Mouse (Mus musculus) gastrocnemius, postnatal 14 days (tissue): Measurements from ENCODE around the gene Nmral1. TPM values are rescaled to one million over a fixed set of nuclear protein-coding genes. Genes with fewer than 3 reads are reported as not detected.
"Not testable (repeated sequence)": the region's sequence is repeated elsewhere in the genome, so short reads cannot be mapped to it uniquely, and the experiment has no call there.

Source experiments
- DNase-seq: peaks from one replicate; pipeline ENCODE4 v3.0.0; 2021; ENCODE audit warnings: mixed read lengths
- intact Hi-C: fragments of 180-260 bp; cut with DNase I; formaldehyde crosslinking; loops from one replicate; pipeline ENCODE4 v1.15.1; 2025; ENCODE audit warnings: low total_unique reads
- long read RNA-seq, 2 experiments: library from polyadenylated mRNA; stranded (forward); transcript quantifications; one replicate each; pipeline ENCODE4 v2.0.0; 2021
- total RNA-seq, 2 experiments: library from RNA; stranded (reverse); gene quantifications; 2 replicates each; pipeline ENCODE4 v1.2.3; 2021

Gene Nmral1
- total RNA-seq = 1 to 10 TPM; 4.5 to 5.2 TPM
- long read RNA-seq, experiment 1, partial matches to known transcripts = 0 of 2 reads
- long read RNA-seq, experiment 1, other reads (novel, unspliced or antisense) = 0 of 2 reads
- long read RNA-seq, experiment 2, partial matches to known transcripts = 0 of 2 reads
- long read RNA-seq, experiment 2, other reads (novel, unspliced or antisense) = 1 of 2 reads

DNA sequence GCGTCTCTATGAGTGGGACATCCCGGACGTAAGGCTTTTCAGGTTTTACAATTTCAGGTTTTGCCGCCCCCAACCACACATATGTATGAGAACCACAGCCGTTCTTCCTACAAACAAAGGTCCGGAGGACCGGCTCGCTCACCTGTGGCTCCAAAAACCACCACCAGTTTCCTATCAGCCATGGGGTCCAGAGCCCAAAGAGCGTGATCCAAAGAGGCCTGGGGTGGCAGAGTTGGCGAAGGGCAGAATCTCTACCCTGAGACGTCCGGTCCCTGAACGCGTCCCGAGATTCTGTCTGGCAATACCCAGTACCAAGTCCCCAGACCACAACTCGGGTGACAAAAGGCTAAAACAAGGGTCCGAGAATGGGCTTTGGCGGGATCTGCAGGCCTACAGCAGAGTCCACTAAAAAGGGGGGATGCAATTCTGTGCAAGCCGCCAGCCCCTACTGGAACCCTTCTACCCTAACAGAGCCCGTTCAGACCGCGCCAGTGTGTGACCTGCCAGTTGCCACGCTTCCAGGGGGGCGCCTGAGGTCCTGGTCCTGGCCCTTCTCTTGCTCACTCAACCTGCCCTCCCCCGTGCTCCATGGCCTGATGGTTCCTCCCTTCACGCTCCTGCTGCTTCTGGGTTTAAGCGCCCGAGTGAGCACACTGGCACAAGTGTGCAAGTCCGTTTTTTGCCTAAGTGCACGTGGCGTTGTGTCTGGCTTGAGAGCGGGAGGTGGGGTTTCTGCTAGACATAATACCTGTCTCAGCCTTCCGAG is at the start of gene Nmral1:
TSS of gene Nmral1 (minus strand) at position 604 of the 766 bp plus-strand sequence.
- DNase-seq = peak; percentile 53

DNA sequence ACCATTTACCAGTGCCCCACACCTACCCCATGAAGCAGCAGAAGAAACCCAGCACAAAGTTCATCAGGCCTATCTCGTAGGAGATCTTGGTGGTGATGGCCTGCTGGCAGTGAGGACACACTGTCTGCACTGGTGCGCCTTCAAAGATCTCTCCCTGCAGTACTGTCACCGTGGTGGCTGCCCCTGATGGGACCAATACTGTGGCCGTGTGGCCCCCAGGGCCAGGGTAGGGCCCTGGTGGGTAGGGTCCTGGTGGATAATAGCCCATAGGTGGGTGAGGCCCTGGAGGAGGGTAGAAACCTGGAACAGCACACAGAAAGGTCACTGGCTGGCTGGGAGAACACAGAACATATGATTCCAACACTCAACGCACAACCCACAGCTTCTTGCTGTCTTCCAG is 49.6 kb upstream of the Nmral1 start:
- no peak for DNase-seq
- intact Hi-C loops = loop anchor here (10.0 kb wide), 1 partner anchor 96 kb away; no protein-coding TSS in a partner anchor

More for the DNA sequence above, at the start of gene Nmral1:
- intact Hi-C loops = no loop called here

DNA sequence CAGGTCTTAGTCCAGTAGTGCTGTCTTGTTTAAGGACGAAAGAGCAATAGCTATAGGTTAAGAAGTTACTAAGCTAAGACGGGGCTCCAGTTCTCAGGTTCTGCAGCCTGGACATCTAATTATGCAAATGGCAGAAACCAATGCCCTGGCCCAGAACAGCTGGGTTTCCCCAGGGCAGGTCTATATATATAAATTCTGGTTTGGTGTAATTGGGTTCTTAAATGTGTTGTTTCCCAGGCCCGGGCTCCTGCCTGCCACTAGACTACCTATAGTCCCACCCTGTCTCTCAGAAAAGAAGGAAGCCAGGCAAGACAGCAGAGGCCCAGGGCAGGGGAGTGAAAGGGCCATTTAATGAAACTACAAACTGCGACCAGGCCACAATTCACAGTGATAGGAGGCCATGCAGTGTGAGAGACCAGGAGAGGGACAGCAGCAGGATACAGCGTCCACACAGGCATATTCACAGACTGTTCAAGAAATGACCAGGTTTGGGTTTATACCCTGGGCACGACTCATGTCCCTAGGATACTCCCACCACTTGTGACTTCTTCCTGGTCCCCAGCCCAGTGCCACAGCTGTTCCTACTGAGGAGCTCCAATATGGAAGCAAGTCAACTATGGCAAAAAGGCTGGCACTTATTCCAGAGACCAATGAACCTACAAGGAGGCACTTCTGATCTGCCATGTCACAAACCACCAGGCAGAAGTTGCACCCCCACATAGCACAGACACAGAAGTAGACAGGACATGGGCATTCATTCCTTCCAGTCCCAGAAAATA is 48.0 kb upstream of the Nmral1 start:
- intact Hi-C loops = loop anchor here (10.0 kb wide), 1 partner anchor 98 kb away; no protein-coding TSS in a partner anchor
- DNase-seq = peak; percentile 62

DNA sequence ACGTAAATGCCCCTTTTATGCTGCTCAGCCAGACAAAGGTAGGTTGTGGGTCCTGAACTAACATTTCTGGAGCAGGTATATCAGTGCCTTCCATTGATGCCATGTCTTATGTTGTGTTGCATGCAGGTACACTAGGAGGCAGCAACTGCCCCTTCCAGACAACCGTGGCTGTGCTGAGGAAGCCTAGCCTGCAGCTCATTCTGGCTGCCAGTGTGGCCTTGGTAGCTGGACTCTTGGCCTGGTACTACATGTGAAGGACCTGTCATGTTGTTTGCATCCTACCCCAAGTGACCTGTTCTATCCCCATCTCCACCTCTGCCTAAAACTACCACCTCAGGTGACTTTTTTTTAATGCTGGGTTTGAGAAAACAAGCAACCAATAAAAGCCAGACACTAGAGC is 46.7 kb upstream of the Nmral1 start:
- intact Hi-C loops = loop anchor here (10.0 kb wide), 1 partner anchor 99 kb away; no protein-coding TSS in a partner anchor

DNA sequence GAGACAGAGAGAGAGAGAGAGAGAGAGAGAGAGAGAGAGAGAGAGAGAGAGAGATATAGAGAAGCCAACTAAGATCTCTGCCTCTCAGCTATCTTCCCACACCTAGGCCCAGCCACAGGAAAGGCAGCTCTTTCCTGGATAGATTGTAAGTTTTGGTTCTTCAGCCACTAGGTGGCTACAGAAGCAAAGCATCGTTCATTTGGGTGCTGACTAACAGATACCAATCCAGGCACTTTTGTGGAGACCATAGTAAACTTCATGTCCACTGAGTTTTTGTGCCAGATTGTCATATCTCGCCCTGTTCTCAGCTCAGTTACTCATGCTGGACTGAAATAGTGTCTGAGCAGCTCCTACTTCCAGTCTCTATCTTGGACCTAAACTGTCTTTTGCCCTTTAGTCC is 44.1 kb upstream of the Nmral1 start:
- intact Hi-C loops = loop anchor here (10.0 kb wide), 1 partner anchor 102 kb away; no protein-coding TSS in a partner anchor
- no peak for DNase-seq

More for the DNA sequence above, 46.7 kb upstream of the Nmral1 start:
- no peak for DNase-seq

DNA sequence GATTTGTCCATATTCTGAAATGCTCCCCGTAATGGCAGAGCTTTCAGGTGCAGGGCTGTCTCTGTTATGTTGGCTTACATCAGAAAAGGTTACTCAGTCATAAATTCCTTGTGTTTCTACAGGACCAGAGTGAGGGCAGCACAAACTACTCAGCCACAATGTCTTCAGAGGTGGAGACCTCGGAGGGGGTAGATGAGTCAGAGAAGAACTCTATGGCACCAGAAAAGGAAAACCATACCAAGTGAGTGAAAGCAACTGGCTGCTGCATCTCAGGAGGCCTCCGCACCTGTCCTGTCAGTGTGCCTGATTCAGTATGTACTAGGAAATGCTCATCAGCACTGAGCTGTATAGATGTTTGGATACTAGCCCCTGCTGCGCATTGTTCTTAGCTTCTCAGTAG is 43.3 kb upstream of the Nmral1 start:
- intact Hi-C loops = loop anchor here (10.0 kb wide), 1 partner anchor 102 kb away; no protein-coding TSS in a partner anchor
- DNase-seq = no peak

DNA sequence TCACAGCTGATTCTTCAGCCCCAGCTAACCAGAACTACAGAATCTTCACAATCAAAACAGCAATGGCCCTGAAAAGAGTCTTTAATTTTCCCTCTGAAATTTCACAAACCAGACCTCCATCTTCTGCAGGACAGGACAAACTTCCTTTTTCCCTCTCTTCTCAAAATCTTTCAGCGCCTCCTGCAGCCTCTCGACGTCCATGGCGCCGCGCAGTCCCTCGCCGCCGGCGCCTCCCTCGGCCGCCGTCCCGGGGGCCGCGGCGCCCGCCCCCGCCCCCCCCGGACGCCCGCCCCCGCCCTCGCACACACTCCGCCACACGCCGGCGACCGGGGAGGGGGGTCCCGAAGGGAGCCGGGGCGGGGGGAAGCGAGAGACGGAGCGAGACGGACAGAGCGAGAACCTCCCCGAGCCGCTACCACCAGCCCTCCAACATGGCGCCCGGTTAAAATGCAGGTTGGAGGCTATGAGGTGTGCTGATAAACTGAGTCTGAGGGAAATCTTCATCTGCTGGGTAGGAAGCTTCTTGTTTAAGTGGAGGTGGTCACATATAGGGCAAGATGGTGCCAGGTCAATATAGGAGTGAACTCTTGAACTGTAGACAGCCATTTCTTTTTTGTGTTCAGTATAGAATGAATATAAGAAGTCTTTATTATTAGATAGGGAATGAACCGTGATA is 37.6 kb upstream of the Nmral1 start:
- DNase-seq, intact Hi-C loops: not testable (repeated sequence)

DNA sequence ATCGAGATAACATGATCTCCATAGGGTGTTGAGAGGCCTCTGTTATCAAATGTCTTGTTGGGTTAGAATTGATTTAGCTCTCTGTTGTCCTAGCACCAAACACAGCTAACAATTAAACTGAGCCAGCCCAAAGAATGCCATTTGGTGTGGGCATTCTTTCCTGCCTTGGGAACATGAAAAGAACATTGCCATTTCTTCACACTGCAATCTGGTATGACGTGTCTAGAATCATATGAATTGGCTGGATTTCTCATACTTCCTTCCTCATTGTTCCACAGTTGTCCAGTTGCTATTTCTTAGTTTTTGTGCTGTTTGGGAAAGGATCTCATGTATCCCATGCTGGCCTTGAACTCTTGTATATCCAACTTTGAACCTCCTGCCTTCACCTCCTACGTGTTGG is 34.9 kb upstream of the Nmral1 start:
- intact Hi-C loops = no loop called here
- DNase-seq = no peak

DNA sequence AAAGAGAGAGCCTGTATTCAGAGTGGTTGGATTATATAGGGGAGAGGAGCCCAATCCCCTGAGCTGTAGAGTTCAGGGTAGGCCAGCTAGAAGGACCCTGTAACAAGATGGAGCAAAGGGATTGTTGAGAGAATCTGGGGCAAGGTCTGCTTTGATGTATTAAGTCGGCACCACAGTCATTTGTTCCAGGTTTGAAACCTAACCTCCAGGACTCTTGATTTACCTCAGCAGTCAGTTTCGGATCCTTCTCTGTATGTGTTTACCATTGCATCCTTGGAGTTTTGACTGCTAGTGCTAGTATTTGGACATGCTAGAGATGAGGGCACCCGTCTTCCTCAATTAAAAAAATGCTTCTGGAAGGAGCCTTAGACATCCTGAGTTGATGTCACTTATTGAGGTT is 33.0 kb upstream of the Nmral1 start:
- intact Hi-C loops = no loop called here
- no peak for DNase-seq

DNA sequence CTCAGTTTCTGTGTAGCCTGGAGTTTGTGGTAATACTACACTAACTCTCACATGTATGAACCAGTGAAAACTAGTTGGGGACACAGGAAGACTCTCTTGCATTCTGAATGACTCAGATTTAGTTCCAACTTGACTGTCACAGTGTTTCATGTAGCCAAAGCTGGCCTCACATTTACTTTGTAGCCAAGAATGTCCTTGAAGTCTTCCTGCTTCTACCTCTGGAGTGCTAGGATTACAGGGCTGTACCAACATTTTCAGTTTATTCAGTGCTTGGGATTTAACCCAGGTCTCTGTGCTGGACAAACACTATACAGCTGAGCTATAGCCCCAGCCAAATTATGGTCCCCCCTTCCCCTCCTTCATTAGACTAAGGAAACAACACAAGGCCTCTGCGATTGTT is 23.0 kb upstream of the Nmral1 start:
- DNase-seq = no peak

DNA sequence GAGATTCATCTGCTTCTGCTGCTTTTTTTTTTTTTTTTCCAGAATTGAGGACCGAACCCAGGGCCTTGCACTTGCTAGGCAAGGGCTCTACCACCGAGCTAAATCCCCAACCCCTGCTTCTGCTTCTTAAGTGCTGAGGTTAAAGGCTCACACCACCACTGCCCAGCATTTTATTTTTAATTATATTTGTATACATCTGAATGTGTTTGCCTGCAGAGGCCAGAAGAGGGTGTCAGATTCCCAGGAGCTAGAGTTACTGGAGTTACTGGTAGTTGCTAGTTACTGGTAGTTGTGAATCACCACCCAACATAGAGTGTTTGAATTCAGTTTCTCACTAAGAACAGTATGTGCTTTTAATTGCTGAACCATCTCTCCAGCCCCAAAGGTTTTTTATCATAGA is 20.8 kb upstream of the Nmral1 start:
- intact Hi-C loops = no loop called here

More for the DNA sequence above, 23.0 kb upstream of the Nmral1 start:
- intact Hi-C loops = no loop called here

DNA sequence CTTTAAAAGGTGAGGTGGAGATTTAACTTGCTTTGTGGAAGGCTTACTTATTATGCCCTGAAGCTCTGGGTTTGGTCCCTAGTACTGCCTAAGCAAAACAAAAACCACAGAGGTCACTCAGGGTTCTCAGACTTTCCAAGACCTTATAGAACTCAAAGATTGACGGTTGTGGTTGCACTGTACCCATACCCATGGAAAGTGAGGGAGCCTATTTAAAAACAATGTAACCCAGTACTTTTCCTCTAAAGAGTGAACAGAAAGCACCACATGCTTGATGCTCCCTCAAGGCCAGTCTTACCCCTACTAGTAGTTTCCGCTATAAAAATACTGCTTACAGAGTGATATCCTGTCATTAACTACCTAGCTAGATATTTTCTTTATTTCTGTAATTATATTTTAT is 17.1 kb upstream of the Nmral1 start:
- DNase-seq = no peak
- intact Hi-C loops = no loop called here

More for the DNA sequence above, 20.8 kb upstream of the Nmral1 start:
- DNase-seq = no peak

DNA sequence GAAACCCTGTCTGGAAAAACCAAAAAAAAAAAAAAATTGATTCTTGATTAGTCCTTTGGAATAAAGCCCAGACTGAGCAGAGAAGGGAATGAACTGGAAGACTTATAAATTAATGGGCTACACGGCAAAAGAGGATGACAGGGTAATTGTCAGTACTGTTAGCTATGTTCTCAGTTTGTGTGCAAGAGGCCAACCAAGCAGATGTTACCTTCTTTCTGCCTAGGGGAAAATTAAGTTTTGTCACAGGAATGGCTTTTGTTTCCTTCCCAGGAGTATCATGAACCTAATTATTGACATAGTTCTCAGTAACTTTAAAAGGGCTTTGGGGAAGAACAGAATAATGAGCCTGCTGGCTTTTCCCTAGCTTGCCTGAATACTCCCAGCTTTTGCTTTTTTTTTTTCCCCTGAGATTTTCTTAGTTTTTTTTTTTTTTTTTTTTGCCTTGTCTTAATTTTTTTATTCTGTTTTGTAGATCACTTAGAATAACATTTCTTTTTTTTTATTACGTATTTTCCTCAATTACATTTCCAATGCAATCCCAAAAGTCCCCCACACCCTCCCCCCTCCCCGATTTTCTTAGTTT is 11.7 kb upstream of the Nmral1 start:
- no peak for DNase-seq
- intact Hi-C loops = no loop called here

DNA sequence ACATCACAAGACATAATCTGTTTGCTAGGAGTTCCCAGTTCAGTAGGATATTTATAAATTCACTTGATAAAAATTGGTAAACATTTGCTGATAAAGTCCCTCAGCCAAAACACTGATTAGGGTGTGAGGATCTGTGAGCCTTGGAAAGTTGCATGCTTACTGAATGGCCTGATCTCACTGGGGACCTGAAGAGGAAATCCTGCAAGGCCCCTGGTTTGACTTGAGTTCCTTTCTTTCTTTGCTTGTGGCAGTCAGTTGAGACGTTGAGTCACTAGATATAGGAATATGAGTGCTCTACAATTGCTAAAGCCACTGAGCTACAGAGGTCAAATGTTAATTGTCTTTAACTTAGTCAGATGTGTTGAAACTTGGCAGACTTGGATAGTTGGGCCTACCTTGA is 8.8 kb upstream of the Nmral1 start:
- DNase-seq = no peak
- intact Hi-C loops = no loop called here

DNA sequence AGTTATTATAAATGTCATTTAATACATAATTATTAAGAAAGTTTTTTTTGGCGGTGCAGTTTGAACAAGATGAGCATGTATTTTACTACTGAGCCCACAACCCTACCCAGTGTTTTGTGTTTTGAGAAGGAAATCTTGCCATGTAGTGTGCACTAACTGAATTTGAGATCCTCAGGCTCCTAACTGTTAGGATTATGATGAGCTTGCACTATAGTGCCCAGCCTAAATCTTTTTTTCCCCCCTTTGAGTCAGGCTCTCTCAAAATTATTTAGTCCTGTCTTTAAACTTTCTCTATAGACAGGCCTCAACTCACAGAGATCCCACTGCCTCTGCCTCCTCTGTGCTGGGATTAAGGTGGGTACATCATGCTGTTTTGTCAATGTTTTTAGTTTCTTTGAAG is 8.4 kb upstream of the Nmral1 start:
- intact Hi-C loops = no loop called here
- no peak for DNase-seq

DNA sequence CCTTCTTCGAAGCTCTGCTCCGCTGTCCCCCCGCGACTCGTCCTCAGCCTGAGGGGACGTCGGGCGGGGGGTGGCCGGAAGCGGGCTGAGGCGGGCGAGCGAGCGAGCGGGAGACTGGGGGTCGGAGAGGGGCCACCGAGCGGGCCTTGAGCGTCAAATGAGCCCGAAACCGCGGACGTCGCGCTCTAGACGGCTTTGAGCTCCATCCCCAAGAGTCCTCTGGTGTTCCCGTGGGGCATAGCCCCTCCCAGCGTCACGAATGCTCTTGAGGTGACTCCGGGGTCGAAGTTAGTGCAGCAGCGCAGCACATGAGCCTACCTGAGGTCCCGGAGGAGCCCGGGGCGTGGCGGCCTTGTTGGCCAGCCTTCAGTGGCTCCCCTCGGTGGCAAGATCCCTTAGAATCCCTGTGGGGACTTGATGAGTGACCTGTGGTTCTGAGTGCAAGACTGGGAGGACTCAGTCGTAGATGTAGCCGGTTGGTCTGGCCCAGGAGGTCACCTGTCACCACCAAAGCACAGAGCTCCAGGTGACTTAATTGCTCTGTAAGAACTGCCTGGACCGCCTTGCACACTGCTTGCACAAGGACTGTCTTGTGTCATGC is 7.5 kb upstream of the Nmral1 start:
- no peak for DNase-seq
- intact Hi-C loops = no loop called here

DNA sequence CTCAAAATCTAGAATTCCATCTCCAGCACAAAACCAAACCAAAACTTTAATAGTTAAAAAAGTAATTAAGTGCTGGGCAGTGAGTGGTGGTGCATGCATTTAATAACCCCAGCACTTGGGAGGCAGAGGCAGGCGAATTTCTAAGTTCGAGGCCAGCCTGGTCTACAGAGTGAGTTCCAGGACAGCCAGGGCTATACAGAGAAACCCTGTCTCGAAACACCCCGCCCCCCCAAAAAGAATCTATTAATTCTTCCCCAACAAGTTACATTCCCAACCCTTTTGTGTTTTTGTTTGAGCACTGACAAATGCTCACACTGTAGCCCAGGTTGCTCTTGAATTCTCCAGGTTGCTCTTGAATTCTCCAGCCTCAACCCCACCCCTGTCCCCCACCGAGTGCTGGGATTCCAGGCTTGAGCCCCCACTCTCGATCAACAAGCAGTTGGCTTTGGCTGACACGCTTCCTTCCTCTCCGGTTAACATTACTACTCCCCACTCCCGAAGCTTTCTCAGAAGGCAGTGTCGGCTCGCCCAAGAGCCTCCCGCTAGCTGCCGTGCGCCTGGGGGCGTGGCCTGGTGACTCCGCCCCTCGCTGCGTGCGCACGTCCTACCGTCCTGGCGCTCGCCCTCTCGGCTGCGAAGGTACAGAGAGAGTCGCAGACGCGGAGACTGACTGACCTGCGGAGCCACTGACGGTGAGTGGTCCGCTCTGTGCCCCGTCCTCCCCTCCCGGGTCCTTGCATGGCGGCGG is 6.8 kb upstream of the Nmral1 start, which contains the start of gene Hmox2:
TSS of gene Hmox2 (plus strand) at position 582 of the 748 bp plus-strand sequence.
- DNase-seq = peak; percentile 93
- intact Hi-C loops = no loop called here

DNA sequence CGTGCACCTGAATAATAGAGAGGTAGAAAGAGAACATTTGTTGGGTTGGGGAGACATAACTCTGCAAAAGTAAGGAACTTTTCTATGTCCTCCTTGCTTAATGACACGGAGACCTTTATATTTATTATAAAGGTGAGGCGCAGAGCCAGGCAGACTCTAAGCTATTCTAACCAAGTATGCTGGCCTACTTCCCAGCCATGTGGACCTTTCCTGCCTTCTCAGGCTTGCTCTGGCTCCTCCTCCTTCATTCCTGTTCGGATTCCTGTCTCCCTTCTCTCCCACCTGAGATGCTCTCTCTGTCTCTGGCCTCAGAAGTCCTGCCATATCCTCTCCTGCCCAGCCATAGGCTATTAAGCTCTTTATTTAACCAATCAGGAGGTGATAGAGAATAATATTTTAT is 6.1 kb upstream of the Nmral1 start:
- DNase-seq = no peak
- intact Hi-C loops = no loop called here
